Mouse (Mus musculus) left cerebral cortex, adult 11 months (tissue): Measurements from ENCODE around the gene Kng1.
A peak's percentile ranks its signal among the peaks of the same experiment; 100 is the strongest.
"Not testable (repeated sequence)": the region's sequence is repeated elsewhere in the genome, so short reads cannot be mapped to it uniquely, and the experiment has no call there.

ENCODE experiments used
- DNase-seq: peaks from one replicate; pipeline ENCODE4 v3.0.0; 2022; ENCODE audit warnings: low spot score

The Kng1 gene

DNA sequence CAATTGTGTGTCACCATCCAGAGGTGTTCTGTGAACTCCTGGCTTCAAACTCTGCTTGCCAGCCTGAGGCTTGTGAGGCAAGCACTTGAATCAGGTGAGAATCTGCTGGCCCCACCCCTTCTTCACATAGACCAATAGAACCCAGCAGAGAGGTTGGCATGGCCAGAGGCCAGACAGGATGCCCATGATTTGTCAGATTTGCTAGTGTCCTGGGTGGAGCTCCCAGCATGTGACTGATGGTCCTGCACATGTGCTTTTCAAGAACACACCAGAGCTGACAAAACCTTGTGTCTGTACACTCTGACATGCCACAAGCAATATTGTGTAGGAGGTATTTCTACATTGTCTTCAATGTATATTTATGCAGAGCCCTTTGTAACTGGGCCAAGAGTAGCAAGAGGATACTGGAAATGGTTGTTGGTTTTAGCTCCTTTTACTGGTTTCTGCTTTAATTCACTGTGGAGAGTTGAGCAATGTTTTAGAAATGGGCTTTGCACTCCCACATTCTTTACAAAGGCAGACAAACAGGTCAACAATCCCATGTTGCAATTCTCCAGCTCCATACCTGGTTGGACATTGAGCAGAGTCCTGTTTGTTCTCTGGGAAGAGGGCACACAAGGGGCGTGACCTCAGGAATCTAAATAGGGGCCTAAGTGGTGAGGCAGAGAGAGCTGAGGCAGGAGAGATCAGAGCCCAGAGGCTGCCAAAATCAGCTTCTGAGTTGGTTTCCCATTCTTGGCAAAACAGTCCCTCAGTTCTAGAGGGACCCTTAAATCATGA, at the start of gene Kng1:
Gene Kng1, plus strand, starts transcription at position 198 of the 780 bp plus-strand sequence.
- DNase-seq, result not testable (repeated sequence)

DNA sequence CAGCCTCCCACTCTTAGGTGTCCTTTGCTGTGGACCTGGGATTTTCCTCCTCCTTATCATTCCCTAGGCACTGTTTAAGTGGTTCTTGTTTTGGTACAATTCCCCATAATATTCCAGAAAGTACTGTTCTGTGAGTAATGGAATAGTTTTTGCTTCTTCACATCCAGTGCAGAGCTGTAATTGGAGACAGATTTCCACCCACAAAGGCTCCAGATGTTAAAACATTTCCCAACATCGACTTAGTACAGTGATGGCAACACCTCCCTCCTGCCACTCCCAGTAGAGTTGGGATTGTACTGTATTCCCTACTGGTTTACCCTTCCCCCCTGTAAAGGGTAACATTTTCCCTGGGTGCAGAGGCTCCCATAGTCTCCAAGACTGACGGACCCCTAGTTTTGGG, 43.9 kb upstream of the Kng1 start:
- DNase-seq, result not testable (repeated sequence)

DNA sequence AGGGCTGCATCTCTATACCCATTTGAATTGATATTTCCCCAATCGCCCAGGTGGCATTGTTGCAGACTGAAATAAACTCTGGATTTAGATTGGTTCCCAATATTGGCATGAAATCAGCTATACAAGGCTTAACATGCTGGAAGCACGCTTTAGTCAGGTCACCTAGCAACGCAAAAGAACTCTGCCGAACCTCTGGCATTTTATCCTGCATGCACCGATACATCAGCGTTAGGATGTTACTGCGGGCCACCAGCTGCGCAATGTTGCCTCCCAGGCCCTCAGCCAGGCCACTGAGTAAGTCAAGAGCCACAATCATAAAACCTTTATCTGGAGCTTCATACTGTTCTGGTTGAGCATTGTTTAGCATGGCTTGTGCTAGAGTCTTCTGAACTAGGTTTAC, 43.0 kb upstream of the Kng1 start:
- DNase-seq, result not testable (repeated sequence)

DNA sequence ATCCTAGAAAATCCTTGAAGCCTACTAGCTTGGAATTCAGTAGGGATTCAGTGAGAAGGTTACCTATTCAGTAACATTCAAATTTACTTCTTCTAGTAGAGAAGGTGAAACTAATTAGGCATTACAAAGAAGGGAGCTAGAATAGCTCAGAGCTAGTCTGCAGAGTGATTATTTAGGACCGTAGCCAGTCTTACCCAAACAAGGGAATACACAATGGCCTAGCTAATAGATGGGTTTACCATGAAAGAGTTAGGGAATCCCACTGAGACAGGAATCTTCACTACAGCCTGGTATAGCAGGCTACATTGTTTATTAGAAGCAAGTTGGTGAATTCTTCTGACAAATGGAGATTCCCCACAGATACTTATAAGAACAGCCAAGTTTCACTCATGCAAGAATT, 37.1 kb upstream of the Kng1 start:
- not testable (repeated sequence) for DNase-seq

DNA sequence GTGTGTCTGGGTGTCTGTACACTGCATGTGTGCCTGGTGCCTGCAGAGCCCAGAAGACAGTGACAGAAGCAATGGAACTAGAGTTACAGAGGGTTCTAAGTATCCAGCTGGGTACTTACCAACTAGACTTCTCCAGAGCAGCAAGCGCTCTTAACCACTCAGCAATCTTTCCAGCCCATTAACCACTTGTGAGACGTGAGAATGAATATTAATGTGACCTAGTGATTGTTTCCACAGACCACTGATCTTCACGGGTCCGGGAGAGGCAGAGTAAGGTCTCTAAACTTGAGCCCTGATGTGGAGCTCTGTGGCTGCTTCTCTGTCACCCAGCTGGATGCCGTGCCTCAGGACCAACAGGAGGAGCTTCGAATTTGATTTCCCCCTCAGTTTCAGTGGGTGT, 32.6 kb upstream of the Kng1 start:
- no peak for DNase-seq

DNA sequence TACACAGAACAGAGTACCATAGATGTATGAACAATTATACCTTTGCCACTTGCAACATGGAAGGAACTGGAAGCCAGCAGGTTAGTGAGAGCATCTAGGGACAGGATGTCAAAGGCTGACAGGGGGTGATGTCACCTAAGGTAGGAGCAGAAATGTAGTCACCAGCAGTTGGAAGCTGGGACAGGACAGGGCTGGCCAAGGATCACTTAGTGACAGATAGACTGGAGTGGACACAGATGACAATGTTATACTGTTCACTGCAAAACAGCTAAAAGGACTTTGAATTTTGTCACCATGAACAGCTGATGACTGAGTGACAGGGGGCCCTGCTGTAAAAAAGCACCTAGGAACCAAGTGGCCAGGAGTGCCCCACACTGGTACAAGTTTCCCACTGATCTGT, 31.1 kb upstream of the Kng1 start:
- DNase-seq, result no peak

DNA sequence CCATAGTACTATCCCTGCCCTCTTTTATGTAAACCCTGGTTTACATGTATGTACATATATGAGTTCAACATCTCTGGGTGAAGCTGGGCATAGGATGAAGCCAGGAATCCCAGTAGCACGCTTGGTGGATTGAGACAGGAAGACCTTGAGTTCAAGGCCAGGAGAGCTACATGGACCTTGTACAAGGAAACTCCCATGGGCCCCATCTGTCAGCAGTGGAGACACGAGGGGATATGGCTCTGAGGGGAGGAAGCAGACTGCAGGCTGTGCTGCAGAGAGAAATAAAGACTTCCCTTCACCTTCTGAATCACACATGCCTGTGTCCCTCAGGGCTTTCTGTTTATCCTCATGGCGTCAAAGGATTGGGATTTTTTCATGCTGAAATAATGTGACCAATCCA, 30.3 kb upstream of the Kng1 start:
- not testable (repeated sequence) for DNase-seq

DNA sequence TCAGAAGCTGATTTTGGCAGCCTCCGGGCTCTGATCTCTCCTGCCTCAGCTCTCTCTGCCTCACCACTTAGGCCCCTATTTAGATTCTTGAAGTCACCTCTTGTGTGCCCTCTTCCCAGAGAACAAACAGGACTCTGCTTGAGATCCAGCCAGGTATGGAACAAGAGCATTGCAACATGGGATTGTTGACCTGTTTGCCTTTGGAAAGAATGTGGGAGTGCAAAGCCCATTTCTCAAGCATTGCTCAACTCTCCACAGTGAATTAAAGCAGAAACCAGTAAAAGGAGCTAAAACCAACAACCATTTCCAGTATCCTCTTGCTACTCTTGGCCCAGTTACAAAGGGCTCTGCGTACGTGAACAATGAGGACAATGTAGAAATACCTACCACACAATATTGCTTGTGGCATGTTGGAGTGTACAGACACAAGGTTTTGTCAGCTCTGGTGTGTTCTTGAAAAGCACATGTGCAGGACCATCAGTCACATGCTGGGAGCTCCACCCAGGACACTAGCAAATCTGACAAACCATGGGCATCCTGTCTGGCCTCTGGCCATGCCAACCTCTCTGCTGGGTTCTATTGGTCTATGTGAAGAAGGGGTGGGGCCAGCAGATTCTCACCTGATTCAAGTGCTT, 28.6 kb upstream of the Kng1 start, which contains the start of gene Kng2:
Gene Kng2, minus strand, starts transcription at position 517 of the 635 bp plus-strand sequence.
- not testable (repeated sequence) for DNase-seq

DNA sequence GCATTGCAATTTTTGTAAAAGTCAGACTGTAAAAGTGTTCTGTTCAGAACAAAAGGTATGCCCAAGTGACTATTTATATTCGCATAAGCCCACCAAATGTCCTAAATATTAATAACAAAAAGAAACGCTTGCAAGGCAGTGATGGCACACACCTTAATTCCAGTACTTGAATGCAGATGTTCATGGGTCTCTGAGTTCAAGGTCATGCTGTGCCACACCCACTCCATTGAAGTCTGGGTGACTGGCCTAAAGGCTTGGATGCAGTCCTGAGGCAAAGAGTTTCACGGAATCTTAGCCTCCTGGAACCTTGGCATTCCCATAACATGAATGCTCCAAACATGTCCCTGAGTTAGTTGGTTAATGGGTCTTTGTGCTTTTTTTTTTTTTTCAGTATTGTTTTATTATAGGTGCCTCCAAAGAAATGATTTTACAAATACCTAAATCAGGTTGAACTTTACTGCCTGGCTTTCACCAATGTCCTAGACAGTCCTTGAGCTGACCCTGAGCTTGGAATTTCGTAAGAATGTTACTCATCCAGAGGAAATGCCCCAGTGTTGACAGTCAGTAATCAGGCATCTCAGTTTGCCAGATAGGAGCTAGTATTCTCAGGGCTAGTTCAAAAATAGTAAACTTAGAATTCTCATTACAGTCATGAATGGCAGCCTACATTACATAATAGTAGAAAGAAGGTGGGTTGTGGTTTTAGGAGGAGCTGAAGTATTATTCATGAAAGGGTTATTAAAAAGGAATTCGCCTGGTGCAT, 26.8 kb upstream of the Kng1 start:
- DNase-seq, result no peak

DNA sequence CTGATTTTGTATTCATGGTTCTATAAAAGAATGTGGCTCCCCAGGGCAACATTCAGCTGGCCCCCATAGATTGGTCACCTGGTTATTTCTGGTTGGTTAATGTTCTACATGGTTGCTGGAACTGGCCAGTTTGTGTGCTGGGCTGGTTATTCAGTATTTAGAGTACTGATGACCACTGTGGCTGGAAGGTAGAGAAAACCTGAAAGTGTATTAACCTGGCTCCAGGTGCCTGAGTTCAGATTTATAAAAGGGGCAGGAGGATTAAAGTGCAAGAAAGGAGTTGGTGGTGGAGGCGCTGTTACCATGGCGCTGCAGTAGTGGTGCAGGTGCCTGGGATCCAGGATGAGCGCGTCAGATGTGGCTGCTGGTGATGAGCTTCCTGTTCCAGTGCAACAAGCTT, 24.0 kb upstream of the Kng1 start:
- no peak for DNase-seq

DNA sequence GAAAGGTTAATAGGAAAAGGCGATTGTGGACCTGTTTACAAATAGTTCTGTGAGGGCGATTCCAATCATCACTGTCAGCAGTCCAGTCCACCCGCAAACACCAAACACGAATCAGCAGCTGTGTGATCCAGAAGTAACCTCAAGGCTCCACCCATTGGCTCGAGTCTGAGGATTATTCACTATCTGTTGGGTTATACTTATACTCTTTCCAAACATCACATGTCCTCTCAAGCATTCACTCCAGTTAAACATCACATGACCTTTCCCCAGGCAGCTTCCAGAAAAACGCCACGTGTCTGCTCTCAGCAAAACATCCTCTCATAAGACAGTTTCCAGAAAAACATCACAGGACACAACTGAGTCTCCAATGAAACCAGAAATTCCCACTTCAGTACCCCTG, 19.9 kb upstream of the Kng1 start:
- DNase-seq, result no peak

DNA sequence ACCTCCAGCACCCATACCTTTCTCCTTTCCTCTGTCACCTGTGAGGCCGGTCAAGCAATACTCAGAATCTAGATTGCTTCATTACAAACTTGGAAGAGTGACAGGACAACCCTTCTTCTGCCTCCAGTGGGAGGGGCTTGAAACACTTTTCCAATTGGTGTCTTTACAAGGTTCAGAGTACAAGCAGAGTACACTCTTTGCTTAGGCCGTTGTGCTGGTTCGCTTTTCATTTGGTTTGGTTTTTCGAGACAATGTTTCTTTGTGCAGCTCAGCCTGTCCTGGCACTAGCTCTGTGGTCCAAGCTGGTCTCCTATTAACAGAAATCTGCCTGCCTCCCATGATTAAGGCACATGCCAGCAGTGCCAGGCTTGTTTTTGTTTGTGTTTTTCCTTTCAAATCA, 18.4 kb upstream of the Kng1 start:
- DNase-seq, result no peak

DNA sequence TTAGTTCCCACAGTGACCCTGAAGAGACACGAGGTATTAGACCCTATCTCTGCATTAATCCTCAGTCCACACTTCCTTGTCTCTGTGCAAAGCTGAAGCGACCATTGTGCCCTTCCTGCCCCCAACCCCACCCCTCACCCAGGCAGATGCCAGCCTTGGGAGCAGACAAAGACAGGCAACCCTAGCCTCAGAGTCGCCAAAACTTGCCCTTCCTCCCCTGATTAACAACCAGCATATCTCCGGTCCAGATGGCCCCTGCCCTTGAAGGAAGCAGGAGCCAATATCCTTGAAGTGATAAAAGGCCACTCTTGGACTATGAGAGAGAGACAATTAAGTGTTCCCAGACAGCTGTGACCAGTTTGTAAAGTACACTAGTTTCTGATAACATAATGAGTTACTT, 16.8 kb upstream of the Kng1 start:
- DNase-seq, result no peak

DNA sequence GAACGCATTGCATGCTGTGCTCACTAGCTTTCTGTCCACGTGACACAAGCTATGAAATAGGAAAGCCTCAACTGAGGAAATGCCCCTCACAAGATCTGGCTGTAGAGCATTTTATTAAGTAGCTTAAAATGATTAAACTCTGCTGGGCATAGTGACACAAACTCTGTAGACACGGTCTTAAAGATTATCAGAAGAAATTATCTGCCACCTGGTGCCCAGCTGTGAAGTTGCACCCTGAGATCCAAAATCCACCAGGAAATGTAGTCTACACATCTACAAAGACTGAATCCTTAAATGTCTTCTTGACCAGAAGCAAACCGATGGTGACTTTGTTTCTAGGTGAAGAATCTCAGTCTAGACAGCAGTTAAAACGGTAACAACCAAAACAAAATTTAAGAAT, 11.3 kb upstream of the Kng1 start:
- peak; percentile 2 for DNase-seq

DNA sequence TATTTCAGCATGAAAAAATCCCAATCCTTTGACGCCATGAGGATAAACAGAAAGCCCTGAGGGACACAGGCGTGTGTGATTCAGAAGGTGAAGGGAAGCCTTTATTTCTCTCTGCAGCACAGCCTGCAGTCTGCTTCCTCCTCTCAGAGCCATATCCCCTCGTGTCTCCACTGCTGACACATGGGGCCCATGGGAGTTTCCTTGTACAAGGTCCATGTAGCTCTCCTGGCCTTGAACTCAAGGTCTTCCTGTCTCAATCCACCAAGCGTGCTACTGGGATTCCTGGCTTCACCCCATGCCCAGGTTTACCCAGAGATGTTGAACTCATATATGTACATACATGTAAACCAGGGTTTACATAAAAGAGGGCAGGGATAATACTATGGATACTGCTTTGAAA, 2.0 kb downstream of the Kng1 start:
- DNase-seq, result not testable (repeated sequence)

DNA sequence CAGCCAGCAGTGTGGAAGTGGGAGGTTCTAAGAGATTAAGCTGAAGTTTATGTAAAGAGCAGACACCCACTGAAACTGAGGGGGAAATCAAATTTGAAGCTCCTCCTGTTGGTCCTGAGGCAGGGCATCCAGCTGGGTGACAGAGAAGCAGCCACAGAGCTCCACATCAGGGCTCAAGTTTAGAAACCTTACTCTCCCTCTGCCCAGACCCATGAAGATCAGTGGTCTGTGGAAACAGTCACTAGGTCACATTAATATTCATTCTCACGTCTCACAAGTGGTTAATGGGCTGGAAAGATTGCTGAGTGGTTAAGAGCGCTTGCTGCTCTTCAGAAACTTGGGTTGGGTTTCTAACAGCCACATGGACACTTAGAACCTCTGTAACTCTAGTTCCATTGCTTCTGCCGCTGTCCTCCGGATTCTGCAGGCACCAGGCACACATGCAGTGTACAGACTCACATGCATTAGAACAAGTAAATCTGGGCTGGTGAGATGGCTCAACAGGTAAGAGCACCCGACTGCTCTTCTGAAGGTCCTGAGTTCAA, 3.2 kb downstream of the Kng1 start:
- not testable (repeated sequence) for DNase-seq

DNA sequence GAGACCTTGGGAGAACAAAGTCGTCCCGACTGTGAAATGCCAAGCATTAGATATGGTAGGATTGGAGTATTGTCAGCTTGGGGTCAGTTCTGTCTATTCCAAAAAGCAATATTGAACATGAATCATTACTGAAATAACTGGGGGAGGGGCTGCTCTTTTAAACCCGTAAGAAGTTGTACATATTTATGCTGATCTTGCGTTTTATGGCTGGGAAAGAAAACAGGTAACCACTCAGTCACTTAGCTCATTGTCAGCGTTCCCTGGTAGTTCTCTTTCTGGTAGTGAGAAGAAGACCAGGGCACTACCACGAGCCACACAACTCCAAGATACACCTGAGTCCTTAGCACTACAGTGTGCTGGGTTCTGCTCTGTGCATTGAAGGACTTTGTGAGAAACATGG, 19.9 kb downstream of the Kng1 start:
- not testable (repeated sequence) for DNase-seq

DNA sequence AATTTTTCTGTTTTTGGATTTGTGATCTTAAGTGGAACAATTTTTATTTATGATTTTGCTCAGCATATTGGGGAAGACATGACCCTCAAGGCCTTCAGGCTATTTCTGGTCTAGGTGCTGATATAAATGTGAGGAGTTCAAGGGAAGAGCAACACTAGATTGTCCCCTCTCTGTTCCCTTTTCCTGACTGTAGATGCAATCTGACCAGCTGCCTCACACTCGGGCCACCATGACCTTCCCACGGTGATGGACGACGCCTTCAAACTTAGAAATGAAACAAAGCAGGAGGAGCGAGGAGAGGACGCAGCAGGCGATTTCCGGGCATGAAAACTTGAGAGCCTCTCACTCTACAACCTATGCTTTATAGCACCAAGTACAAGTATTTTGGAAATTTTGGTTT, 29.5 kb downstream of the Kng1 start:
- not testable (repeated sequence) for DNase-seq

DNA sequence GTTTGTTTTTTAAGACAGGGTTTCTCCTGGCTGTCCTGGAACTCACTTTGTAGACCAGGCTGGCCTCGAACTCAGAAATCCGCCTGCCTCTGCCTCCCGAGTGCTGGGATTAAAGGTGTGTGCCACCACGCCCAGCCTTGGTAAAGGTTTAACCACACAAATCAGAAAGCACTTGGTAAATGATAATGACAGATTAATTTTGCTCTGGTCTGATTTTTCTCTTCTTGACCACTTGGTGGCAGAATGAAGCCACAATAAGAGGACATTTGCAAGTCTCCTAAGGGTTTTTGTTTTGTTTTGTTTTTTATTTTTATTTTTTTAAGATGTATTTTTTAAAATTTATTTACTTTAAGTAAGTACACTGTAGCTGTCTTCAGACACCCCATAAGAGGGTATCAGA, 30.0 kb downstream of the Kng1 start:
- DNase-seq, result not testable (repeated sequence)

DNA sequence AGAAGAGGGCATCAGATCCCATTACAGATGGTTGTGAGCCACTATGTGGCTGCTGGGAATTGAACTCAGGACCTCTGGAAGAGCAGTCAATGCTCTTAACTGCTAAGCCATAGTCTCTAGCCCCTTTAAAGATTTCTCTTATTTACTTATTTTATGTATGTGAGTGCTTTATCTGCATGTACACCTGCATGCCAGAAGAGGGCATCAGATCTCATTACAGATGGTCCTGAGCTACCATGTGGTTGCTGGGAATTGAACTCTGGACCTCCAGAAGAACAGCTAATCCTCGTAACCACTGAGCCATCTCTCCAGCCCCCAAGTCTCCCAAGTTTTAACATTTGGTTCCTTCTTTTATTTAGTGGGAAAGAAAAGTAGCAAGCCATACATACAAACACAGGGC, 30.8 kb downstream of the Kng1 start:
- DNase-seq, result not testable (repeated sequence)

DNA sequence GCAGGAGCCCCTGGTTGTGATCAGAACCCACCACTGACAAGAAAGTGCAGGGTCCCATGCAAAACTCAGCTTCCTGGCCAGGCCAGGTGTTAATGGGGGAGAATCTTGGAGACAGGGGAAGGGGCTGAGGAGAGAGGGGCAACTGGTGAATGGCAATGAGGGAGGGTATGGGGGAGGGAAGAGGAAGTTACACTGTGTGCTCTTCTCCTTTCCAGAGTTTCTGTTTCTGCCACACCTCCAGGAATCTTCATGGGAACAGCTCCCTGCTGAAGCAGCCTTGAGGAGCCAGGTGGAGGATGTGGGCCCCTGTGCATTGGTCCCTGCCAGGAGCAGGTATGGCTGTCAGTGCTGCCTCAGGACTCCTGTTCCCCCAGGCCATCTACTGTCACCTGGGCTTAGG, 33.7 kb downstream of the Kng1 start:
- not testable (repeated sequence) for DNase-seq

DNA sequence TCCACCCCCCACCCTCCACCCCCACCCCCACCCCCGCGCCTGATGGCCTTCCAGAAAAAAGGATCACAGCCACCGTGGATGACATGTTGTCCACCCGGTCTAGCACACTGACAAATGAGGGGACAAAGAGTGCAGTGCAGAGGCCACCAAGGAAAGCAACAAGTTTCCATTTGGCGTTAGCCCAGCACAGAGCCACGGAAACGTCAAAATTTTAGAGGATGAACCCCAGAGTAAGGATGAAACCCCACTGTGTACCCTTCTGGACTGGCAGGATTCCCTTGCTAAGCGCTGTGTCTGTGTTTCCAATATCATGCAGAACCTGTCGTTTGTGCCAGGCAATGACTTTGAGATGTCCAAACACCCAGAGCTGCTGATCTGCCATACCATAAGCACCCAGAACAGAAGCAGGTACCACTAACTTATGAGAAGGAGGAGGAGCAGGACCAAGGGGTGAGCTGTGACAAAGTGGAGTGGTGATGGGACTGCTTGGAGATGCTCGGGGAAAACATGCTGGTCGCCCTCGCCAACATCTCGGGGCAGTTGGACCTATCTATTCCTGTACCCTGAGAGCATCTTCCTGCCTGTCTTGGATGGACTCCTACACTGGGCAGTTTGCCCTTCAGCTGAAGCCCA, 35.8 kb downstream of the Kng1 start:
- DNase-seq, result no peak
